ENCODE assay signal across 17 mouse cellular contexts in the genomic region with DNA sequence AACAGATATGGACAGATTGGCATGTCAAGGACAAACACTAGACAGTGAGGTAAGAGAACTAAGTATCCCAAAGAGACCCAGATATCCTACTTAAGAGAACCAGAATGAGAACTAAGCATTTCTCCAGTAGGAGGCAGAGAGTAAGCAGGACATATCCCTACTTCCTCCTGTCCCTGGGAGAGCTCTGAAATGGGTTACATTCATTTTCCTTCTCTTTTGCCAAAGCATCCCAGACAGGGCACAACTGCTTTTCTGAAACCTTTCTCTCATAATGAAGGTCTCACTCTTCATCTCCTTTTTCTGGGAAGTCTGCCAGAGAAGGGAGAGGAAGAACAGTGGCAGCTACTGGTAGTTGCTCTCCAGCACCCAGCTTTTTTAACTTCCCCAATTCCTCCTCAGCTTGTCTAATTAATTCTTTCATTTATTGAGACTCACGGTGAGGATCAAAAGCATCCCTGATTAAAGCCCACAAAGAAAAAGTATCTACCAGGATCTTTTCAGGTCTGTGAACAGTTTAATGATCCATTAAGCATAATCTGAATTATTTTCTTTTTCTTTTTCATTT. TPM values are rescaled to one million over a fixed set of nuclear protein-coding genes. Genes with fewer than 3 reads are reported as not detected.
"Had no signal": no experiment of that assay in that cellular context is flagged by ENCODE, and none has a peak within 500 bp of the region (broad histone marks: within the 10 kb centered on the region; RNA-seq: fewer than 3 reads in every experiment).

No protein-coding gene starts in this region.

- H3K27ac ChIP-seq: limb, embryonic 13.5 days; liver, embryonic 14.5 days had no signal

- DNase-seq: kidney, postnatal 14 days; left cerebral cortex, postnatal 4 days; lung, adult 18-20 months; right cerebral cortex, postnatal 14 days; thymus, postnatal 36 days had no signal

- H3K4me2 ChIP-seq: limb, embryonic 13.5 days had no signal

- H3K4me1 ChIP-seq: limb, embryonic 13.5 days had no signal

- H3K4me3 ChIP-seq: limb, embryonic 13.5 days had no signal

- H3K9me3 ChIP-seq: limb, embryonic 13.5 days had no signal

- H3K27me3 ChIP-seq: limb, embryonic 13.5 days had no signal

- H3K9ac ChIP-seq: limb, embryonic 13.5 days; liver, embryonic 14.5 days had no signal

- H3K36me3 ChIP-seq: limb, embryonic 13.5 days had no signal

RNA-seq across cellular contexts. Expression of a gene that starts 32.9 kb away (rescaled TPM):
- total RNA-seq: layer of hippocampus, adult 8-10 months; layer of hippocampus, postnatal 14 days; left cerebral cortex, adult 18-20 months; left cerebral cortex, postnatal 10 days; left cerebral cortex, postnatal 4 days; liver, adult 2 months; midbrain, postnatal 0 days had no signal
- polyA plus RNA-seq: limb, embryonic 13.5 days; liver, adult 2 months; liver, embryonic 14.5 days; lung, embryonic 16.5 days; midbrain, postnatal 0 days; neural tube, embryonic 14.5 days; stomach, embryonic 16.5 days had no signal

RNA-seq across cellular contexts. Expression of a gene that starts 44.0 kb away (rescaled TPM):
- total RNA-seq: layer of hippocampus, adult 8-10 months; layer of hippocampus, postnatal 14 days; left cerebral cortex, adult 18-20 months; left cerebral cortex, postnatal 4 days; liver, adult 2 months; midbrain, postnatal 0 days had no signal
- polyA plus RNA-seq: limb, embryonic 13.5 days; liver, adult 2 months; liver, embryonic 14.5 days; lung, embryonic 16.5 days; neural tube, embryonic 14.5 days; spleen, adult 2 months had no signal
